Comparison of ENCODE assay signal across 17 mouse cellular contexts in genomic region chr16:89812891-89813290, GRCm38 (mm10).
"Had no signal": no experiment of that assay in that cellular context is flagged by ENCODE, and none has a peak within 500 bp of the region (broad histone marks: within the 10 kb centered on the region; RNA-seq: fewer than 3 reads in every experiment).

No protein-coding gene starts in this region.

- DNase-seq: lung, adult 18-20 months; lung, embryonic 14.5 days; lung, postnatal 10 days; lung, postnatal 4 days; midbrain, embryonic 14.5 days; retina, postnatal 1 day; right cerebral cortex, postnatal 25 days; right cerebral cortex, postnatal 4 days; spleen, adult 18-20 months; thymus, postnatal 25 days had no signal

- ATAC-seq: liver, embryonic 12.5 days; midbrain, embryonic 16.5 days had no signal

- H3K4me2 ChIP-seq: liver, embryonic 12.5 days; lung, embryonic 14.5 days; midbrain, embryonic 12.5 days; neural tube, embryonic 13.5 days; neural tube, embryonic 15.5 days had no signal

- H3K9ac ChIP-seq: liver, embryonic 12.5 days; liver, embryonic 14.5 days; lung, embryonic 14.5 days; midbrain, embryonic 12.5 days; neural tube, embryonic 13.5 days; neural tube, embryonic 15.5 days had no signal

- H3K27me3 ChIP-seq: neural tube, embryonic 15.5 days had no signal

- H3K4me3 ChIP-seq: liver, embryonic 12.5 days; midbrain, embryonic 12.5 days; myocyte; neural tube, embryonic 13.5 days; neural tube, embryonic 15.5 days had no signal

- H3K27ac ChIP-seq: liver, embryonic 12.5 days; liver, embryonic 14.5 days; midbrain, embryonic 12.5 days; neural tube, embryonic 13.5 days; neural tube, embryonic 15.5 days had no signal

- H3K9me3 ChIP-seq: liver, embryonic 12.5 days; midbrain, embryonic 12.5 days; neural tube, embryonic 13.5 days; neural tube, embryonic 15.5 days had no signal
